Mouse (Mus musculus): ENCODE measurements around the gene Kcnj6. TPM values are rescaled to one million over a fixed set of nuclear protein-coding genes. Genes with fewer than 3 reads are reported as not detected.

The Kcnj6 gene
- polyA plus RNA-seq, 1 experiment from 2014 or later: 0.19 TPM

- no peak overlapping the region for H3K27ac ChIP-seq (ENCODE audit: low read length)
- no peaks in the 10 kb centered on the region for H3K9me3 ChIP-seq (replicated peaks; ENCODE audit: control insufficient read depth, low read length)
- H3K27me3 ChIP-seq (ENCODE audit: control insufficient read depth, insufficient read depth, low read length): no peaks in the 10 kb centered on the region
- H3K4me3 ChIP-seq (replicated peaks; ENCODE audit: low read length): no peak overlapping the region
- no peaks in the 10 kb centered on the region for H3K4me1 ChIP-seq (ENCODE audit: control insufficient read depth, insufficient read depth, low read length)
- no peaks in the 10 kb centered on the region for H3K36me3 ChIP-seq (ENCODE audit: control insufficient read depth, insufficient read depth, low read length)
- WGBS: 91% methylated on average over 1 of the region's 1 CpGs
- H3K9ac ChIP-seq (ENCODE audit: low read length): no peak overlapping the region
- no peak for ATAC-seq (ENCODE audit: insufficient read depth, low FRiP score)
- H3K4me2 ChIP-seq (ENCODE audit: low read depth, low read length): no peak overlapping the region
These were observed 244.0 kb downstream of the Kcnj6 start for GRCm38 (mm10) chr16:94753453-94753852.

DNA sequence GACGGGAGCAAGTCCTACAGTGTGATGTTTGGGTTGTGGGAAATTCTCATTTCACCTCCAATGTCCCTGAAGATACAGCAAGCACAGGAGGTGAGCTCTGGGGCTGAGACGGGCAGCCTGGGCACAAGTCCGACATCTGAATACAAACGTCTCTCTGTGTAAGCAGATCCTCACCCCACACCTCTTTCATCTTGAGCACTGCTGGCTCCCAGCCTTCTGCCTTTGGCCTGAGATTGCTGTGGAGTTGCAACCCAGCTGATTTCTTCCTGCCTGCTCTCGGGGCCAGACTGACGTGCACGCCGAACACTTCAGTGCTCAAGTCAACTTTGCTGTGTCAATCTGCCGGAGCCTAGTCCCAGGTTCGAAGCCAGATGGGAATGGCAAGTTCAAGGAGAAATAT lies 244.7 kb downstream of the Kcnj6 start:
- H3K4me2 ChIP-seq (ENCODE audit: low read depth, low read length): no peak overlapping the region
- H3K27me3 ChIP-seq (ENCODE audit: control insufficient read depth, insufficient read depth, low read length): no peaks in the 10 kb centered on the region
- 44% methylated on average over 10 of the region's 10 CpGs for WGBS

GRCm38 (mm10) chr16:94745016-94745415 lies 252.5 kb downstream of the Kcnj6 start:
- Histone ChIP-seq H3K9me3 (replicated peaks; ENCODE audit: control insufficient read depth, low read length) (no peaks in the 10 kb centered on the region), H3K27me3 (ENCODE audit: control insufficient read depth, insufficient read depth, low read length) (no peaks in the 10 kb centered on the region), H3K36me3 (ENCODE audit: control insufficient read depth, insufficient read depth, low read length) (no peaks in the 10 kb centered on the region), H3K9ac (ENCODE audit: low read length) (no peak overlapping the region), H3K27ac (ENCODE audit: low read length) (no peak overlapping the region), H3K4me3 (replicated peaks; ENCODE audit: low read length) (no peak overlapping the region), H3K4me1 (ENCODE audit: control insufficient read depth, insufficient read depth, low read length) (no peaks in the 10 kb centered on the region), H3K4me2 (ENCODE audit: low read depth, low read length) (no peak overlapping the region)
- 66% methylated on average over 9 of the region's 9 CpGs for WGBS
- ATAC-seq (ENCODE audit: insufficient read depth, low FRiP score): no peak

More for the DNA sequence above, 244.7 kb downstream of the Kcnj6 start:
- Histone ChIP-seq H3K4me3 (replicated peaks; ENCODE audit: low read length) (no peak overlapping the region), H3K4me1 (ENCODE audit: control insufficient read depth, insufficient read depth, low read length) (no peaks in the 10 kb centered on the region), H3K36me3 (ENCODE audit: control insufficient read depth, insufficient read depth, low read length) (no peaks in the 10 kb centered on the region), H3K9ac (ENCODE audit: low read length) (no peak overlapping the region), H3K9me3 (replicated peaks; ENCODE audit: control insufficient read depth, low read length) (no peaks in the 10 kb centered on the region), H3K27ac (ENCODE audit: low read length) (no peak overlapping the region)
- ATAC-seq (ENCODE audit: insufficient read depth, low FRiP score): no peak

GRCm38 (mm10) chr16:94743853-94744501 lies 253.5 kb downstream of the Kcnj6 start:
- H3K27me3 ChIP-seq (ENCODE audit: control insufficient read depth, insufficient read depth, low read length): no peaks in the 10 kb centered on the region
- no peak overlapping the region for H3K27ac ChIP-seq (ENCODE audit: low read length)
- no peaks in the 10 kb centered on the region for H3K9me3 ChIP-seq (replicated peaks; ENCODE audit: control insufficient read depth, low read length)
- H3K36me3 ChIP-seq (ENCODE audit: control insufficient read depth, insufficient read depth, low read length): no peaks in the 10 kb centered on the region
- ATAC-seq (ENCODE audit: insufficient read depth, low FRiP score): peak; percentile 72; the same call in 1 of the 2 replicates
- peak overlapping the region; percentile 49 for H3K9ac ChIP-seq (ENCODE audit: low read length)
- peak overlapping the region; percentile 14; the same call in 1 of the 2 replicates for H3K4me3 ChIP-seq (replicated peaks; ENCODE audit: low read length)
- H3K4me1 ChIP-seq (ENCODE audit: control insufficient read depth, insufficient read depth, low read length): no peaks in the 10 kb centered on the region
- peak overlapping the region; percentile 41 for H3K4me2 ChIP-seq (ENCODE audit: low read depth, low read length)
- 3% methylated on average over 11 of the region's 11 CpGs for WGBS

- Histone ChIP-seq H3K4me2 (ENCODE audit: low read depth, low read length) (no peak overlapping the region), H3K36me3 (ENCODE audit: control insufficient read depth, insufficient read depth, low read length) (no peaks in the 10 kb centered on the region), H3K9me3 (replicated peaks; ENCODE audit: control insufficient read depth, low read length) (no peaks in the 10 kb centered on the region), H3K27ac (ENCODE audit: low read length) (no peak overlapping the region), H3K4me1 (ENCODE audit: control insufficient read depth, insufficient read depth, low read length) (no peaks in the 10 kb centered on the region), H3K27me3 (ENCODE audit: control insufficient read depth, insufficient read depth, low read length) (no peaks in the 10 kb centered on the region), H3K4me3 (replicated peaks; ENCODE audit: low read length) (no peak overlapping the region), H3K9ac (ENCODE audit: low read length) (no peak overlapping the region)
- WGBS: 75% methylated on average over 1 of the region's 1 CpGs
- ATAC-seq (ENCODE audit: insufficient read depth, low FRiP score): no peak
These were observed 260.2 kb downstream of the Kcnj6 start for GRCm38 (mm10) chr16:94737359-94737687.

DNA sequence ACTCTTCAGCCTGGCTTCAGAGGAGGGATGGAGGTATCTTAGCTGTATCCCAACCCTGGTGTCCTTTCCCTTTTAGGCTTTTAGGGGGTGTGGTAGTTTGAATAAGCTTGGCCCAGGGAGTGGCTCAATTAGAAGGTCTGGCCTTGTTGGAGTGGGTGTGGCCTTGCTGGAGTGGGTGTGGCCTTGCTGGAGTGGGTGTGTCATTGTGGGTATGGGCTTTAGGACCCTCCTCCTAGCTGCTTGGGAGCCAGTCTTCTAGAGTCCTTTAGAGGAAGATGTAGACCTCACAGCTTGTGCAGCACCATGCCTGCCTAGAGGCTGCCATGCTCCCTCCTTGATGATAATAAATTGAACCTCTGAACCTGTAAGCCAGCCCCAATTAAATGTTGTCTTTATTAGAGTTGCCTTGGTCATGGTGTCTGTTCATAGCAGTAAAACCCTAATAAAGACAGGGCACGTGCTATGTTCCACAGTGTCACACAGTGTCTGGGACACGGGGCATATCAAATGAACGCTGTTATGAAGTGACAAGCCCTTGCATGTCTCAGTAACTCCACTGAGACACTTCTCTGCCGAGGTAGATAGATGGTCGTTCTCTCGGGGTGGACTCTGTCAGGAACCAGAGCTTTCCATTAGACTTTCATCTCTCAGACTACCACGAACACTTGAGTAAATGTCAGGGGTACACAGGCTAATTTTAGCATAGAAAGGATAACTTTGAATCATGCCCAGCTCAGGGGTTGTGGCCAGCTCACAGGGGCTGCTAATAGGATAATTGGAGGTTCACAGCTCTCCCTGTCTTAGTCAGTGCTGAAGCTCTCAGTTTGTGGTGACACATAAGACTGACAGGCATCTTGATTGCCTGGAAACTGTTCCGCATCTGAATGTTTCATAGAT lies 260.8 kb downstream of the Kcnj6 start:
- no peaks in the 10 kb centered on the region for H3K36me3 ChIP-seq (ENCODE audit: control insufficient read depth, insufficient read depth, low read length)

DNA sequence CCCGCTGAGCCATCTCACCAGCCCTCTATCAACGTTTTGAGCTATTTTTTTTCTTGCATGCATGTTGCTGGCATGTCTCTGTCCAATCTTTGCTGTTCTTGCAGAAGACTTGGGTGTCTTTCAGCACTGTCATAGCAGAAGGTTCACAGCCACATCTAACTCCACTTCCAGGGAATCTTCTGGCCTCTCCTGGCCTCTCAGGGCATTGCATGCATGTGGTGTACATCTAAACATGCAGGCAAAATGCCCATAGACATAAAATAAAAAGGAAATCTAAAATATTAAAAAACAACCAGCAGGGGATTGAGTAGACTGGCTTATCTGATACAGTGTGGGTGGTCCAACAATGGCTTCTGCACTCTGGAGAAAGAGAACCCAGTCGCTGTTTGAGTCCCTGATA lies 262.0 kb downstream of the Kcnj6 start:
- WGBS: 60% methylated on average over 3 of the region's 3 CpGs
- ATAC-seq (ENCODE audit: insufficient read depth, low FRiP score): no peak
- Histone ChIP-seq H3K4me3 (replicated peaks; ENCODE audit: low read length) (no peak overlapping the region), H3K4me1 (ENCODE audit: control insufficient read depth, insufficient read depth, low read length) (no peaks in the 10 kb centered on the region), H3K4me2 (ENCODE audit: low read depth, low read length) (no peak overlapping the region), H3K27ac (ENCODE audit: low read length) (no peak overlapping the region), H3K9me3 (replicated peaks; ENCODE audit: control insufficient read depth, low read length) (no peaks in the 10 kb centered on the region), H3K36me3 (ENCODE audit: control insufficient read depth, insufficient read depth, low read length) (no peaks in the 10 kb centered on the region), H3K27me3 (ENCODE audit: control insufficient read depth, insufficient read depth, low read length) (no peaks in the 10 kb centered on the region), H3K9ac (ENCODE audit: low read length) (no peak overlapping the region)

More for the DNA sequence above, 260.8 kb downstream of the Kcnj6 start:
- Histone ChIP-seq H3K27me3 (ENCODE audit: control insufficient read depth, insufficient read depth, low read length) (no peaks in the 10 kb centered on the region), H3K4me2 (ENCODE audit: low read depth, low read length) (no peak overlapping the region), H3K4me1 (ENCODE audit: control insufficient read depth, insufficient read depth, low read length) (no peaks in the 10 kb centered on the region), H3K27ac (ENCODE audit: low read length) (no peak overlapping the region), H3K4me3 (replicated peaks; ENCODE audit: low read length) (no peak overlapping the region), H3K9ac (ENCODE audit: low read length) (no peak overlapping the region), H3K9me3 (replicated peaks; ENCODE audit: control insufficient read depth, low read length) (no peaks in the 10 kb centered on the region)
- no peak for ATAC-seq (ENCODE audit: insufficient read depth, low FRiP score)
- WGBS: 83% methylated on average over 8 of the region's 8 CpGs

GRCm38 (mm10) chr16:94731027-94731426 lies 266.5 kb downstream of the Kcnj6 start:
- no peak for ATAC-seq (ENCODE audit: insufficient read depth, low FRiP score)
- WGBS: 51% methylated on average over 12 of the region's 12 CpGs
- Histone ChIP-seq H3K27me3 (ENCODE audit: control insufficient read depth, insufficient read depth, low read length) (no peaks in the 10 kb centered on the region), H3K9me3 (replicated peaks; ENCODE audit: control insufficient read depth, low read length) (0 out of 2 replicates have a peak, but pooled peaks cover 3% of the 10 kb centered on the region), H3K4me1 (ENCODE audit: control insufficient read depth, insufficient read depth, low read length) (no peaks in the 10 kb centered on the region), H3K4me3 (replicated peaks; ENCODE audit: low read length) (no peak overlapping the region), H3K9ac (ENCODE audit: low read length) (no peak overlapping the region), H3K4me2 (ENCODE audit: low read depth, low read length) (no peak overlapping the region), H3K27ac (ENCODE audit: low read length) (no peak overlapping the region), H3K36me3 (ENCODE audit: control insufficient read depth, insufficient read depth, low read length) (no peaks in the 10 kb centered on the region; the same call in 1 of the 2 replicates)

DNA sequence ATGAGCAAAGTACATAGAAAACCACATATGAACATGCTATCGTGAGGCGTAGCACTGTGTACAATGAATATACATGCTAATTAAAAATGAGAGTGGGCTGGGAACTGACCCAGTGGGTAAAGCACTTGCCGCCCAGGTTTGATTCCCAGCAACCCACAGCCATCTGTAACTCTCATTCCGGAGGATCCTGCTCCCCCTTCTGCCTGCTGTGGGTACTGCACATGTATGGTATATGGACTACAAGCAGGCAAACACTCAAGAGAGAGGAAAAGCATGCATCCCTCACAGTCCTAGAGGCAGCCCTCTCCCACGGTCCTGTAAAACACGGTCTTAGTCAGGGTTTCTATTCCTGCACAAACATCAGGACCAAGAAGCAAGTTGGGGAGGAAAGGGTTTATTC lies 268.3 kb downstream of the Kcnj6 start:
- Histone ChIP-seq H3K27ac (ENCODE audit: low read length) (no peak overlapping the region), H3K9me3 (replicated peaks; ENCODE audit: control insufficient read depth, low read length) (0 out of 2 replicates have a peak, but pooled peaks cover 3% of the 10 kb centered on the region), H3K27me3 (ENCODE audit: control insufficient read depth, insufficient read depth, low read length) (no peaks in the 10 kb centered on the region), H3K9ac (ENCODE audit: low read length) (no peak overlapping the region), H3K4me3 (replicated peaks; ENCODE audit: low read length) (no peak overlapping the region), H3K4me2 (ENCODE audit: low read depth, low read length) (no peak overlapping the region), H3K36me3 (ENCODE audit: control insufficient read depth, insufficient read depth, low read length) (no peaks in the 10 kb centered on the region; the same call in 1 of the 2 replicates), H3K4me1 (ENCODE audit: control insufficient read depth, insufficient read depth, low read length) (0 out of 2 replicates have a peak, but pooled peaks cover 5% of the 10 kb centered on the region)
- 88% methylated on average over 6 of the region's 6 CpGs for WGBS
- no peak for ATAC-seq (ENCODE audit: insufficient read depth, low FRiP score)
